Mouse (Mus musculus): ENCODE data around the gene Coq5. TPM values are rescaled to one million over a fixed set of nuclear protein-coding genes. Genes with fewer than 3 reads are reported as not detected.
A peak's percentile ranks its signal among the peaks of the same experiment; 100 is the strongest.

The Coq5 gene
- total and polyA plus RNA-seq, 2 experiments from 2014 or later, result 29.6 to 42.8 TPM

GRCm38 (mm10) chr5:115234519-115234918, 44.9 kb upstream of the Coq5 start:
- H3K27me3 ChIP-seq (ENCODE audit: insufficient read depth, low read length), result peaks cover 3% of the 10 kb centered on the region; the same call in 1 of the 2 replicates
- no peak overlapping the region for H3K27ac ChIP-seq (ENCODE audit: low read depth, low read length)
- 59% methylated on average over 6 of the region's 6 CpGs for WGBS
- H3K9ac ChIP-seq (replicated peaks; ENCODE audit: low read length, poor library complexity, severe bottlenecking), result no peak overlapping the region
- no peak for DNase-seq (ENCODE audit: low spot score)
- H3K4me1 ChIP-seq (ENCODE audit: insufficient read depth, low read length), result peaks cover 10% of the 10 kb centered on the region; the same call in 1 of the 2 replicates
- ATAC-seq (ENCODE audit: low FRiP score), result no peak
- no peak for TF ChIP-seq CTCF (IDR thresholded peaks at IDR 0.05)
- no peak overlapping the region for H3K4me2 ChIP-seq (ENCODE audit: low read depth, low read length, poor library complexity, severe bottlenecking)
- H3K36me3 ChIP-seq (ENCODE audit: insufficient read depth, low read length), result no peaks in the 10 kb centered on the region
- no peak overlapping the region for H3K4me3 ChIP-seq (ENCODE audit: low read depth, low read length)
- H3K9me3 ChIP-seq (ENCODE audit: low read length), result no peaks in the 10 kb centered on the region

GRCm38 (mm10) chr5:115235323-115235771, 44.1 kb upstream of the Coq5 start:
- peaks cover 10% of the 10 kb centered on the region; the same call in 1 of the 2 replicates for H3K4me1 ChIP-seq (ENCODE audit: insufficient read depth, low read length)
- TF ChIP-seq CTCF (IDR thresholded peaks at IDR 0.05), result no peak
- H3K36me3 ChIP-seq (ENCODE audit: insufficient read depth, low read length), result peaks cover 7% of the 10 kb centered on the region
- DNase-seq (ENCODE audit: low spot score) (peak; percentile 70), ATAC-seq (ENCODE audit: low FRiP score) (peak; percentile 44; the same call in 1 of the 2 replicates)
- no peaks in the 10 kb centered on the region for H3K9me3 ChIP-seq (ENCODE audit: low read length)
- peak overlapping the region; percentile 66 for H3K9ac ChIP-seq (replicated peaks; ENCODE audit: low read length, poor library complexity, severe bottlenecking)
- under 1% methylated on average over 38 of the region's 45 CpGs for WGBS
- peak overlapping the region; percentile 52 for H3K4me3 ChIP-seq (ENCODE audit: low read depth, low read length)
- H3K27me3 ChIP-seq (ENCODE audit: insufficient read depth, low read length), result peaks cover 3% of the 10 kb centered on the region; the same call in 1 of the 2 replicates
- H3K4me2 ChIP-seq (ENCODE audit: low read depth, low read length, poor library complexity, severe bottlenecking), result peak overlapping the region; percentile 78
- H3K27ac ChIP-seq (ENCODE audit: low read depth, low read length), result peak overlapping the region; percentile 58

GRCm38 (mm10) chr5:115235786-115236263, 43.6 kb upstream of the Coq5 start, which contains the start of gene Pop5:
TSS of gene Pop5 (plus strand) at chr5:115235836.
- peak within 1 kb of the TSS; percentile 66 for H3K9ac ChIP-seq (replicated peaks; ENCODE audit: low read length, poor library complexity, severe bottlenecking)
- H3K4me2 ChIP-seq (ENCODE audit: low read depth, low read length, poor library complexity, severe bottlenecking), result peak within 1 kb of the TSS; percentile 78
- H3K4me1 ChIP-seq (ENCODE audit: insufficient read depth, low read length), result peaks cover 10% of the 10 kb centered on the region; the same call in 1 of the 2 replicates
- ATAC-seq (ENCODE audit: low FRiP score) (peak; percentile 73; the same call in 1 of the 2 replicates), DNase-seq (ENCODE audit: low spot score) (peak; percentile 93)
- peaks cover 3% of the 10 kb centered on the region; the same call in 1 of the 2 replicates for H3K27me3 ChIP-seq (ENCODE audit: insufficient read depth, low read length)
- peak within 1 kb of the TSS; percentile 52 for H3K4me3 ChIP-seq (ENCODE audit: low read depth, low read length)
- H3K9me3 ChIP-seq (ENCODE audit: low read length), result no peaks in the 10 kb centered on the region
- TF ChIP-seq CTCF (IDR thresholded peaks at IDR 0.05), result peak; percentile 94
- peak within 1 kb of the TSS; percentile 58 for H3K27ac ChIP-seq (ENCODE audit: low read depth, low read length)
- WGBS, result 2% methylated on average over 21 of the region's 21 CpGs
- H3K36me3 ChIP-seq (ENCODE audit: insufficient read depth, low read length), result peaks cover 12% of the 10 kb centered on the region

GRCm38 (mm10) chr5:115237803-115238728, 41.4 kb upstream of the Coq5 start:
- H3K4me1 ChIP-seq (ENCODE audit: insufficient read depth, low read length), result peaks cover 10% of the 10 kb centered on the region; the same call in 1 of the 2 replicates
- WGBS, result under 1% methylated on average over 87 of the region's 88 CpGs
- DNase-seq (ENCODE audit: low spot score) (peak; percentile 92), ATAC-seq (ENCODE audit: low FRiP score) (peak; percentile 77)
- no peaks in the 10 kb centered on the region for H3K9me3 ChIP-seq (ENCODE audit: low read length)
- H3K27me3 ChIP-seq (ENCODE audit: insufficient read depth, low read length), result no peaks in the 10 kb centered on the region
- H3K9ac ChIP-seq (replicated peaks; ENCODE audit: low read length, poor library complexity, severe bottlenecking), result peak overlapping the region; percentile 79
- peak overlapping the region; percentile 88 for H3K4me3 ChIP-seq (ENCODE audit: low read depth, low read length)
- TF ChIP-seq CTCF (IDR thresholded peaks at IDR 0.05), result no peak
- peak overlapping the region; percentile 55; the same call in 1 of the 2 replicates for H3K27ac ChIP-seq (ENCODE audit: low read depth, low read length)
- H3K4me2 ChIP-seq (ENCODE audit: low read depth, low read length, poor library complexity, severe bottlenecking), result peak overlapping the region; percentile 88
- peaks cover 34% of the 10 kb centered on the region for H3K36me3 ChIP-seq (ENCODE audit: insufficient read depth, low read length)

GRCm38 (mm10) chr5:115238729-115239195, 40.7 kb upstream of the Coq5 start:
- Histone ChIP-seq H3K36me3 (ENCODE audit: insufficient read depth, low read length) (peaks cover 41% of the 10 kb centered on the region), H3K9ac (replicated peaks; ENCODE audit: low read length, poor library complexity, severe bottlenecking) (peak overlapping the region; percentile 79; the same call in 1 of the 2 replicates), H3K4me3 (ENCODE audit: low read depth, low read length) (peak overlapping the region; percentile 88), H3K4me2 (ENCODE audit: low read depth, low read length, poor library complexity, severe bottlenecking) (peak overlapping the region; percentile 88), H3K27me3 (ENCODE audit: insufficient read depth, low read length) (no peaks in the 10 kb centered on the region), H3K4me1 (ENCODE audit: insufficient read depth, low read length) (peaks cover 10% of the 10 kb centered on the region; the same call in 1 of the 2 replicates), H3K9me3 (ENCODE audit: low read length) (no peaks in the 10 kb centered on the region), H3K27ac (ENCODE audit: low read depth, low read length) (no peak overlapping the region)
- peak; percentile 24 for DNase-seq (ENCODE audit: low spot score)
- no peak for ATAC-seq (ENCODE audit: low FRiP score)
- no peak for TF ChIP-seq CTCF (IDR thresholded peaks at IDR 0.05)
- 7% methylated on average over 11 of the region's 11 CpGs for WGBS

All from midbrain, postnatal 0 days (tissue).